Mouse (Mus musculus): ENCODE data around the gene 5031439G07Rik.
"Not testable (repeated sequence)": the region's sequence is repeated elsewhere in the genome, so short reads cannot be mapped to it uniquely, and the experiment has no call there.

Gene 5031439G07Rik

GRCm38 (mm10) chr15:84948990-84949389, 39.4 kb downstream of the 5031439G07Rik start:
- no peak for DNase-seq

- DNase-seq = no peak
These were observed 44.0 kb downstream of the 5031439G07Rik start for GRCm38 (mm10) chr15:84944319-84944718.

- peak; percentile 23 for DNase-seq
These were observed 45.6 kb downstream of the 5031439G07Rik start for GRCm38 (mm10) chr15:84942647-84943285.

GRCm38 (mm10) chr15:84940102-84940501, 48.2 kb downstream of the 5031439G07Rik start:
- DNase-seq = peak; percentile 16

DNA sequence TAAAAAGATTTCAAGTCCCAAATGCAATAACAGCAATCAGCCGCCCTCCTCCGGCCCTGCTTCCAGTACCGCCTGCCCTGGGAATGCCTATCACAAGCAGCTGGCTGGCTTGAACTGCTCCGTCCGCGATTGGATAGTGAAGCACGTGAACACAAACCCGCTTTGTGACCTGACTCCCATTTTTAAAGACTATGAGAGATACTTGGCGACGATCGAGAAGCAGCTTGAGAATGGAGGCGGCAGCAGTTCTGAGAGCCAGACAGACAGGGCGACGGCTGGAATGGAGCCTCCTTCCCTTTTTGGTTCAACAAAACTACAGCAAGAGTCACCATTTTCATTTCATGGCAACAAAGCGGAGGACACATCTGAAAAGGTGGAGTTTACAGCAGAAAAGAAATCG, 53.5 kb downstream of the 5031439G07Rik start:
- no peak for DNase-seq

- no peak for DNase-seq
These were observed 56.0 kb downstream of the 5031439G07Rik start for GRCm38 (mm10) chr15:84932351-84932750.

- DNase-seq = no peak
These were observed 62.8 kb downstream of the 5031439G07Rik start for GRCm38 (mm10) chr15:84925495-84926018.

- peak; percentile 22 for DNase-seq
These were observed 63.5 kb downstream of the 5031439G07Rik start for GRCm38 (mm10) chr15:84924781-84925315.

GRCm38 (mm10) chr15:84923508-84924181, 64.7 kb downstream of the 5031439G07Rik start:
- DNase-seq = no peak

GRCm38 (mm10) chr15:84922884-84923507, 65.4 kb downstream of the 5031439G07Rik start, which contains the start of gene Nup50:
Gene Nup50 (plus strand): TSS chr15:84923411.
- peak; percentile 100 for DNase-seq

- no peak for DNase-seq
These were observed 68.4 kb downstream of the 5031439G07Rik start, which contains the start of gene Gm29666 for GRCm38 (mm10) chr15:84919938-84920337. Gene Gm29666 (minus strand): TSS chr15:84920038.

GRCm38 (mm10) chr15:84913201-84913600, 75.2 kb downstream of the 5031439G07Rik start:
- no peak for DNase-seq

GRCm38 (mm10) chr15:84903843-84904385, 84.4 kb downstream of the 5031439G07Rik start:
- DNase-seq = no peak

GRCm38 (mm10) chr15:84898077-84898476, 90.3 kb downstream of the 5031439G07Rik start:
- DNase-seq = peak; percentile 8

GRCm38 (mm10) chr15:84896664-84897063, 91.7 kb downstream of the 5031439G07Rik start:
- DNase-seq = no peak

DNA sequence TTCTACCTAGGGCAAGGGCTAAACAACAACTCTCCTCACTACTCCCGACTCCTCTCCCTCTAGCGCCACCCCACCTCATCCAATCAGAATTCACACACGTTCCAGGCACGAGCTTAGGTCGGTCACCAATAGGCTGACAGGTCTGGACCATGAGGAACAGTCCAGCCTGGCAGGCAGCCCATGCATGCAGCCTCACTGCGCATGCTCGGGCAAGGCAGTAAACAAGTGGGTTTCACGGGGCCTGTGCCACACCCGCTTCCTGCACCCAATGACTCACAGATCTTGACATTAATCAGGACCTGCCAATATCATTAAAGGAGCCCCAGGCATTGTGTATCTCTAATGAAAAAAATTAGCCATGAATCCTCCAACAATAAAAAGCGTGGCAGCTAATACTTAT, 92.1 kb downstream of the 5031439G07Rik start:
- not testable (repeated sequence) for DNase-seq
